In genomic region chr10:19563443-19563861, GRCm38 (mm10) we compare ENCODE assay signal across 12 mouse cellular contexts. TPM values are rescaled to one million over a fixed set of nuclear protein-coding genes. Genes with fewer than 3 reads are reported as not detected.
A peak's percentile ranks its signal among the peaks of the same experiment; 100 is the strongest.
DNase-seq lines count a peak whose midpoint lies in the region; TF ChIP-seq lines count a peak whose summit lies in the region.
"Had no signal": no experiment of that assay in that cellular context is flagged by ENCODE, and none has a peak within 500 bp of the region (broad histone marks: within the 10 kb centered on the region; RNA-seq: fewer than 3 reads in every experiment).

No protein-coding gene starts in this region.

- no peak for TF ChIP-seq CTCF in embryonic fibroblast, embryonic 13.5 days (IDR thresholded peaks at IDR 0.05; ENCODE audit: borderline replicate concordance, insufficient read depth, low read length)

- TF ChIP-seq POLR2A in embryonic fibroblast, embryonic 13.5 days (IDR thresholded peaks at IDR 0.05; ENCODE audit: low read depth, low read length): no peak

- 0 out of 2 replicates have a peak, but pooled peaks cover 4% of the 10 kb centered on the region for H3K4me1 ChIP-seq in embryonic fibroblast, embryonic 13.5 days (ENCODE audit: control insufficient read depth, insufficient read depth, low read length)
- H3K4me1 ChIP-seq: limb, embryonic 13.5 days had no signal

- peak overlapping the region; percentile 4; the same call in 1 of the 2 replicates for H3K27ac ChIP-seq in embryonic fibroblast, embryonic 13.5 days (ENCODE audit: insufficient read depth, low read length)
- H3K27ac ChIP-seq: limb, embryonic 13.5 days had no signal

- DNase-seq in NIH3T3 (ENCODE audit: low read depth): peak; percentile 50
- DNase-seq in heart, postnatal 10 days: peak; percentile 68 to 74
- DNase-seq in thymus, adult 18-20 months: peak; percentile 25 to 55
- DNase-seq in right cerebral cortex, postnatal 14 days: no peak
- no peak for DNase-seq in ovary, postnatal 14 days (ENCODE audit: low spot score)
- DNase-seq in frontal cortex, postnatal 14 days (ENCODE audit: low spot score in 2 of 2): no peak

- intact Hi-C loops in heart, postnatal 10 days (cut with DNase I): no loop called here

- H3K4me3 ChIP-seq in embryonic fibroblast, embryonic 13.5 days (ENCODE audit: insufficient read depth, low read length): no peak overlapping the region
- H3K4me3 ChIP-seq: limb, embryonic 13.5 days; myocyte had no signal

RNA-seq across cellular contexts. Expression of gene Ifngr1, which starts 28.3 kb away (rescaled TPM):
- polyA plus RNA-seq in embryonic fibroblast, embryonic 13.5 days (2011; ENCODE audit: insufficient read length, low read depth, missing spikeins): 40.4 and 44.0 TPM in 2 replicates
- total RNA-seq in heart, postnatal 10 days (2021): 10 to 100 TPM; 45.7 to 55.4 TPM

RNA-seq across cellular contexts. Expression of gene Il22ra2, which starts 58.3 kb away (rescaled TPM):
- polyA plus RNA-seq in embryonic fibroblast, embryonic 13.5 days (2011; ENCODE audit: insufficient read length, low read depth, missing spikeins): not detected in 2 replicates
- total RNA-seq in heart, postnatal 10 days (2021): not detected
- total RNA-seq: ES-E14 had no signal
- polyA plus RNA-seq: frontal cortex, adult 2 months; hindbrain, embryonic 16.5 days; limb, embryonic 13.5 days; myocyte had no signal

Comparison
In these comparisons a context has a peak if more than half of its experiments do, and no peak if none do; other contexts are left out.
1. DNase-seq: peak in NIH3T3 (single experiment), heart, postnatal 10 days (2 of 2) and thymus, adult 18-20 months (2 of 2); none in right cerebral cortex, postnatal 14 days (single experiment), ovary, postnatal 14 days (single experiment) and frontal cortex, postnatal 14 days (0 of 2).